Mouse (Mus musculus): Measurements from ENCODE around the gene Gpr155. TPM values are rescaled to one million over a fixed set of nuclear protein-coding genes. Genes with fewer than 3 reads are reported as not detected.

Gene Gpr155
- total RNA-seq, 2 experiments from 2014 or later = 37.6 to 39.4 TPM

DNA sequence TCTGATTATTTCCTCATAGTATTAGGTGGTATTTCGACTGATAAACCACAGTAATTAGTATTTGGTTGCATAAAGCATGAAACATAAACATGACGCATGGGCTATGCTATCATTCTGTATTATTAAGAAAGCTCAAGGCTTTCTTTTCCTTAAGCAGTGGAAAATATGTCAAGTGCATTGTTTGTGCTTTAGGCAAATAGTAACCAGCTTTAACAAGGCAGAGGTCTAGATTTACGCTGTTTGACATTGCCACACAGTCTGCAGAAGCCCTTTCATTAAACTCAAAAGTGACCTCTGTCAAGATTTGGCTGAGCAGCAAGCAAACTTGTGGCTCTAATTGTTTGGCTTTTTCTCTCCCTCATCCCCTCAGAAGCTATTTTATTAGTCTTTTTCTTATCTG lies 50.4 kb downstream of the Gpr155 start:
- no peak for DNase-seq (ENCODE audit: low spot score in 2 of 2)

GRCm38 (mm10) chr2:73325871-73326270 lies 60.5 kb downstream of the Gpr155 start:
- no peak for DNase-seq (ENCODE audit: low spot score in 2 of 2)

- DNase-seq (ENCODE audit: low spot score in 2 of 2) = no peak
Observed at GRCm38 (mm10) chr2:73322991-73323390, 63.4 kb downstream of the Gpr155 start.

GRCm38 (mm10) chr2:73319218-73319617 lies 67.2 kb downstream of the Gpr155 start:
- DNase-seq (ENCODE audit: low spot score in 2 of 2) = no peak

DNA sequence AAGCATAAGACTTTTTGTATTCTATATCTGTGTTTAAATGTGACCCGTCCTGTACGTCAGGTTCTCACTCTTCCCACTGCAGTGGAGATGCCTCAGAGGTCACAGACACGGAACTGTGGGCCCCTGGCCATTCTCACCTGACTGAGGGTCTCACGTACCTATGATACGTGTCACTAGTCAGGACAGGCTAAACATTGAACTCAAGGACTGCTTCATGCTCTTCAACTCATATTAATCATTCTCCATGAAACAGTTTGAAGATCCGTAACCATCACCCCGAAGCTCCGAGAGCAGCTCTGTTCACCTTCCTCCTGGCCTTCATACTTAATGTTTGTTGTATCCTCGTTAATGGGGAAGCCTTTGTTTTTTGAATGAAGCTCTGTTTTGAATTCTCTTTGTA lies 68.9 kb downstream of the Gpr155 start:
- no peak for DNase-seq (ENCODE audit: low spot score in 2 of 2)

GRCm38 (mm10) chr2:73314311-73314710 lies 72.1 kb downstream of the Gpr155 start:
- DNase-seq (ENCODE audit: low spot score in 2 of 2) = no peak

- peak in 1 of 2 experiments; percentile 16 for DNase-seq (ENCODE audit: low spot score in 2 of 2)
Observed at GRCm38 (mm10) chr2:73313117-73313501, 73.3 kb downstream of the Gpr155 start.

- peak; percentile 92 to 96 for DNase-seq (ENCODE audit: low spot score in 2 of 2)
Observed at GRCm38 (mm10) chr2:73312152-73313116, 73.9 kb downstream of the Gpr155 start, which contains the start of the genes Scrn3 and Cir1. TSS of gene Scrn3 (plus strand) at chr2:73312601. TSS of gene Cir1 (minus strand) at chr2:73312701.

DNA sequence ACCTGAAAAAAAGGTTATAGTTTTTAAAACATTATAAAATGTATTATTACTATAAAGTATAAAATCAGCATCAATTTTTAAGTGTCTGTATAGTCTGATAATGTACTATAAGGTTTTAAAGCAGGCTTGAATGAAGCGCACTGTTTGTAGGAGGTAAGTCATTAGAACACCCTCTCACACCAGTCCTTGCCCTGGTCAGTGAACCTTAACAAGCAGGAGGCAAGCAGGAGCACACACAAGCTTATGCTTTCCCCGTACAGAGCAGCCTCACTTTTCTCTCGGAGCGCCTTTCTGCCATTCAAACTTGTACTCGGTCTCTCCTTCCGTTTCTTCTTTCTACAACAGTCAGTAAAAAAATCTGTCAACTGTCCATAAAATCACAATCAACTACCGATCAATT lies 80.4 kb downstream of the Gpr155 start:
- DNase-seq (ENCODE audit: low spot score in 2 of 2) = no peak

GRCm38 (mm10) chr2:73304506-73304905 lies 81.9 kb downstream of the Gpr155 start:
- no peak for DNase-seq (ENCODE audit: low spot score in 2 of 2)

GRCm38 (mm10) chr2:73302722-73303121 lies 83.7 kb downstream of the Gpr155 start:
- DNase-seq (ENCODE audit: low spot score in 2 of 2) = no peak

GRCm38 (mm10) chr2:73301979-73302378 lies 84.4 kb downstream of the Gpr155 start:
- DNase-seq (ENCODE audit: low spot score in 2 of 2) = no peak

DNA sequence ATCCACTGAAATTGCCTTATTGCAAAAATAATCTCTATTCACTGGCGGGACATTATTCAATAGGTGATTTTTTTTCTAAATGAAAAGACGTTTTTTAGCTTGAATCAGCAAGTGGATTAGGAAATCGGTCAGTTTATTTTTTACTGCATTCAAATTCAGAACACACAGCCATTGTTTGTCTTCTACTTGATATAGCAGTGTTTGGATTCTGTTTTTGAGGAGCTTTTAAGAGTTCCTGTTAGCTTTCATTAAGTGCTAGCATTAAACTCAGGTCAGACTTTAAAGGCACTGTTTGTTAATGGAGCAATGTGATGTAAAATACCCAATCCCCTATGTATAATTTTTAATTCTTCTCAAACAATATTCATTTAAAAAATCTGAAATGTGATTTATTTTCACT lies 87.5 kb downstream of the Gpr155 start:
- DNase-seq (ENCODE audit: low spot score in 2 of 2) = no peak

DNA sequence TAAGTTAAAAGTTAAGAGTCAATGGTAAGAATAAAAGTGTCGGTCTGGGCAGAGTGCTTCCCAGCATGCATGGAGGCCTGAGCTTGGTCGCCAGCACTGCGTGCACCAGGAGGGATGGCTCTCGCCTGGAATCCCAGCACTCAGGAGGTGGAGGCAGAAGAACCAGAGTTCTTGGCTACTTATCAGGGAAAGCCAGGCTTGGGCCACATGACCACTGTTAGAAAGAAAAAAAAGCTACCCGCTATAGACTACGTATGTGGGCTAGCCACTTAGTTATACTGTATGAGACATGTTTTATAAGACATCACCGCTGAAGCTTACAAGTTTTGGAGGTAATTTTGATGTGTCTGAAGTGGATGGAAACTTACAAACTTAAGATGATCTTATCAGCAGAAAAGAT lies 88.2 kb downstream of the Gpr155 start:
- no peak for DNase-seq (ENCODE audit: low spot score in 2 of 2)

GRCm38 (mm10) chr2:73295023-73295422 lies 91.3 kb downstream of the Gpr155 start:
- no peak for DNase-seq (ENCODE audit: low spot score in 2 of 2)

Other genes starting within 250 kb of the Gpr155 start
- 100 to 1,000 TPM; 100 to 106 TPM for gene Ola1, start 167.6 kb downstream of the Gpr155 start, total RNA-seq (2021)
- 1 to 10 TPM; 3.6 to 4.1 TPM for gene Sp9, start 114.6 kb downstream of the Gpr155 start, total RNA-seq (2021)
- gene Scrn3, start 74.0 kb downstream of the Gpr155 start, total RNA-seq (2021) = 10 to 100 TPM; 24.8 to 25.7 TPM
- gene Cir1, start 73.9 kb downstream of the Gpr155 start, total RNA-seq (2021) = 10 to 100 TPM; 25.6 to 28.3 TPM
- gene Wipf1, start 143.2 kb upstream of the Gpr155 start, total RNA-seq (2021) = 1 to 10 TPM; 7.9 to 9.4 TPM
- under 1 TPM; 0.07 to 0.16 TPM for gene Chrna1, start 193.8 kb upstream of the Gpr155 start, total RNA-seq (2021)